Mouse (Mus musculus) c-Kit-positive CD71-positive TER-119-positive erythroid progenitor cells, embryonic 14.5 days (primary cell): ENCODE data around the gene Lst1.

ENCODE experiments used
- DNase-seq: peaks from one replicate; pipeline ENCODE4 v3.0.0-alpha.2; 2013; ENCODE audit warnings: low spot score

Lst1 gene

GRCm38 (mm10) chr17:35185639-35186611, 2.3 kb downstream of the Lst1 start:
- DNase-seq = peak; percentile 66

DNA sequence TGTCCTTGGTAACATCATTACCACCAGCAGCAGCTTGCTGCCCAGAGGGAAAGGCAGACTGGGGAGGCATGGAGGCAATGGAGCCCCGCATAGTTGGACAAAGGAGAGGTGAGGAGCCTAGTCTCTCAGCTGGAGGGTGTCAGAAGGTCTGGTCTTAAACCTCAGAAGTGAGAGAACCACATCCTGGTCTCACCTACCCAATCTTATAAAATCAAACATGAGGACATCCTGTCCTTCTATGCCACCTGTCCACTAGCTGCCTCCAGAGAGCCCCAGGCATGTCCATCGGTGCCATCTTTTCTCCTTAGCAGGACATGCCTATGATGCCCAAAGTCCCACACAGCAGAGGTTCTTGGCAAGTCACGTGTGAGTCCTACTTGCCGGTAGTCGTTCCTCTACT, 8.1 kb downstream of the Lst1 start:
- DNase-seq = no peak

DNA sequence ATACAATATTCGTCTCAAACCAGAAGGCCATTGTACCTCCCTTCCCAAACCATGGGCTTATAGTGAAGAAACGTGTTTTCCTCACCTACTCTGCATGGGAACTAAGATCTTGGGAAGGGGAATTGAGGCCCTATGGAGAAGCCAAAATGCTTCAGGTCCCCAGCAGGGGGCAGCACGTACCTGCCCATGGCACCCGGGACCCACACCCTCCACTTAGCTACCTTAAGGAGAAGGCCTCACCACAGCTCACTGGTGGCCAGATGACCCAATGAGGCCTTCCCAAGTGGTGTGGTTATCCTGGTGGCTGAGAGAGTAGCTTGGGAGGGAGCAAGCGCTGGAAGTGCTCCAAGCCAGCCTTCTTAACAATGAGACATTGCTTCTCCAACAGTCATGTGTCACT, 9.7 kb downstream of the Lst1 start:
- DNase-seq = peak; percentile 56

DNA sequence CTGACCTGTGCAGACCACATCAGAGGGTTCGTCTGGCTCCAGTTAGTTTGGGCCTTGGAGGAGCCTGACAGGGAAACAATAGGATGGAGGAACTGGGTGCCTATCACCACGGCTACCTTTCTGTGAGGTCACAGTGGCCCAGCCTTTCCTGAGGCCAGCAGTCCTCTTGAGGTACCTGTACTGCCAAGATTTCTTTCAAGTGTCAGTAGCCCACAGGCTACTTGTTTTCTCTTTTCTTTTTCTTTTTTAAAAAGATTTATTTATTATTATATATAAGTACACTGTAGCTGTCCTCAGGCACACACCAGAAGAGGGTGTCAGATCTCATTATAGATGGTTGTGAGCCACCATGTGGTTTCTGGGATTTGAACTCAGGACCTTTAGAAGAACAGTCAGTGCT, 12.3 kb downstream of the Lst1 start, which contains the start of gene Aif1:
TSS of gene Aif1 (minus strand) at position 101 of the 400 bp plus-strand sequence.
- no peak for DNase-seq

DNA sequence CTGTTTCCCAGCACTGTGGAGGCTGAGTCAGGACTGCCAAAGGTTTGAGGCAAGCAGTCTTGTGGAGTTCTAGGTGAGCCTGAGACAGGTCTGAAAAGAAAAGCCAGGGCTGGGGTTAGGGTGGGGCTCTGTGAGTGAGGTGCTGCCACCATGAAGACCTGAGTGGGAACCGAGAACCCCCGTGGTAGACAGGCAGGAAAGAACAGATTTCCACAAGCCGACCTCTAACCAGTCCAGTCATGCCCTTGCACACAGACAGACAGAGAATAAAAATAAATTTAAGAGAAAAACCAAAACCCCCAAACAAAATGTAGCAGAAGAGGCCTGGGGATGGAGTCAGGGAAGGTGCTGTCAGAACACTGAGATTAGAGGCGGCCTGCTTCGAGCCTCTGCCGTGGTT, 12.9 kb downstream of the Lst1 start:
- DNase-seq = no peak

- DNase-seq = no peak
Observed at GRCm38 (mm10) chr17:35174201-35174977, 13.8 kb downstream of the Lst1 start.

- no peak for DNase-seq
Observed at GRCm38 (mm10) chr17:35173329-35173728, 14.9 kb downstream of the Lst1 start.

GRCm38 (mm10) chr17:35172445-35173234, 15.6 kb downstream of the Lst1 start:
- DNase-seq = no peak

- DNase-seq = peak; percentile 70
Observed at GRCm38 (mm10) chr17:35168541-35169207, 19.6 kb downstream of the Lst1 start.

DNA sequence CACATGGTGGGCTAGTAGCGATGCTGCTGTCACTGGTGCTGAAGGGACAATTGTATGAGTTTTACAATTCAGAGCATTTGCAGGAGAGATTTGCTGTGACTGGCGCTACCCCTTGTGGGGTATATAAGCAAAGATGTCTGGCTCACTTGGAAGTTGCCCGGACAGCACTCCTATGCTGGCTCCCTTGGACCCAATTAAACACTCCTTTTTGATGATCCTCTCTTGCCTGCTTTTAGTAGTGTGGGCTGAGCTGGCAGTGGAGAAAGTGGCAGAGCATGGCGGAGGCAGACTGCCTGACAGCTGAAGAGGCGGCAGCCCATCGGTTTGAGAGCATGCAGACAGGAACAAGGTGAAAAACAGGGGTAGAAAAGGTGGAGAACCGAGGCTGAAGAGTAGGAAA, 20.4 kb downstream of the Lst1 start:
- no peak for DNase-seq

GRCm38 (mm10) chr17:35166352-35167035, 21.7 kb downstream of the Lst1 start:
- DNase-seq = peak; percentile 80

DNA sequence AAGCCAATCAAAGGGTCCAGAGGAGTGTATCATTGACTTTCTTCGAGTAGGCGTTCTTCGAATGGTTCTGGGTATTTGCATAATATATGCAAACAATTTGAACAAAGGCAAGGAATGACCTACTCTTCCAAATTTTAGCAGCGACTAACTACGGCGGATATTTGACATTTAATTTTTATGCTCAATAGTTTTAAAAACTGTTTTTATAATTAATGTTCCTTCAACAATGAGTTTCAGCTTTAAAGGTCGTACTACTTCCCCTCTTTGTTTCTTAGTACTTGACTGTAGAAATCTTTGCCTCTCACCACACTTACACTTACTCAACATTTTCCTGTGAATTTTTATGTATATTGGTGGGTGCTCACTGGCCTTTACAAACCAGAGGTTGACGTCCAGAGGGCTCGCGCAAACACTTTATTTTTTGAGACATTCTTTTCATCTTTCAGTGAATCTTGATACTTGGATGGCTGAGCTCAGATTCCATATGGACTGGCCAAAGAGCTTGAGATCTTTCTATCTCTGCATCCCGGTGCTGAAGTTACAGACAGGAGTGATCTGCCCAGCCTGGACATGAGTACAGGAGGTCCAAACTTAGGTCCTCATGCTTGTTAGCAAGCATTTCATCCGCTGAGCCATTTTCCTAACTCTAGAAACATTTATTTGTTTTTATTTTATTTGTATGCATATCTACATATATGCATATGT, 22.6 kb downstream of the Lst1 start:
- DNase-seq = no peak

- peak; percentile 96 for DNase-seq
Observed at GRCm38 (mm10) chr17:35164568-35165450, 23.4 kb downstream of the Lst1 start, which contains the start of gene Prrc2a. TSS of gene Prrc2a (minus strand) at chr17:35164897.

- no peak for DNase-seq
Observed at GRCm38 (mm10) chr17:35164218-35164567, 24.0 kb downstream of the Lst1 start.

GRCm38 (mm10) chr17:35163326-35164081, 24.7 kb downstream of the Lst1 start:
- DNase-seq = no peak

DNA sequence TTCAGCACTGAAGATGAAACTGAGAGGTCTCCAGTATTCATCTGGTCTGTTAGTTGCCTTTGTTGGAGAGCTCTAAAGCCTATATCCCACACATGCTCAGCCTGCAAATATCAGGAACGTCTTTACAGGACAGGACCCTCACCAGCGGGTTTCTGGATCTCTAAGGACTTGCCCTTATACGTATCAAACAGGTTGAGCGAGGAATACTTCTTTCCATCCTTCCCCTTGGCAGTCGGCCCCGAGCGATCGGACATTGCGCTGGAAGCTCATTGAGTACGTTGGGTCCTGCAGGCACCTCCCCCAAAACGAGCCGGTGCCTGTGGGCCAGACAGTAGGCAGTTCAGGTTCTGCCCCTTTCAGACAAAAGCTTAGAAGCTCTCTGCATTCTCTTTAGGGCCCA, 25.5 kb downstream of the Lst1 start:
- no peak for DNase-seq

DNA sequence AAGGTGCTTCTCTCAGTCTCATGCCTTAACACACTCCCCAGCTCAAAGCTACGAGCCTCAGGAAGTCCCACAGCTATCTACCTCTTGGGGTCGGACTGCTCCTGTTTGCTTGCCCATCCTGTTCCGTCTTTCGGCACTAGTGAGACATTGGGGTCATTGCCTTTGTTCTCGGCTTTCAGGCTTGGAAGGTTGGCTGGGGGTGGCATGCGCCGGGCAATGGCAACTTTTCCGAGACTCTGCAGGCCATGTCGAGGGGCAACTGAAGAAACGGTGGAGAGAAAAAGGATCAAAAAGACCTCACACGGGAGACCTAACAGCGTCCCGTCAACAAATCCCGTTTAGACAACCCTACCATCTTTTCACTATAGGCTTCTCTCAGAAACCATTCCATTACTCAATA, 26.1 kb downstream of the Lst1 start:
- no peak for DNase-seq

- DNase-seq = no peak
Observed at GRCm38 (mm10) chr17:35161421-35161820, 26.8 kb downstream of the Lst1 start.

DNA sequence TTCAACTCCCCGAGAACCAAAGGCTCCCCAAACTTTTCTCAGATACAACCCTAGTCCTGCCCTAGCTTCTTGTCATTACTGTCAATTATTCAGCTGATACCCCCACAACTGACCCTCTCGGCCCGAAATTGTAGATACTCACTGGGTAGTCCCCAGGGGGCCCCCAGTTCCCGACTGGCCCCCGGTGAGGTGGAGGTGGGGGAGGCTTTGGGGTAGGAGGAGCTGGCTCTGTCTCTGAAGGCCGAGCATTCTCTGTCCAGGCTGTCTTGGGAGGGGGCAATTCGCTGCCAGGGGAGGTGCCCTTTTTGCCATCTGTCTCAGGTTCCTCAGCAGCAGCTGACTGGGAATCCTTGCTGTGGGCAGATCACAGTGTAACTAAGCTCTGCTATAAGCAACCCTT, 28.6 kb downstream of the Lst1 start:
- no peak for DNase-seq
